Mouse (Mus musculus) testis, adult 2 months (tissue): ENCODE results near the gene Ap3m1.

Source experiments
- CTCF ChIP-seq: fragments of 200-500 bp; IDR thresholded peaks from 2 replicates; pipeline ENCODE4 v1.5.1; 2012; ENCODE audit warnings: low read depth, mild to moderate bottlenecking, inconsistent platforms, low read length, moderate library complexity; ENCODE audit not compliant: control insufficient read depth, insufficient read depth, insufficient replicate concordance
- POLR2A ChIP-seq: fragments of 200-500 bp; IDR thresholded peaks from 2 replicates; pipeline ENCODE4 v1.6.1; 2012; ENCODE audit warnings: low read depth, mild to moderate bottlenecking, inconsistent platforms, low read length, moderate library complexity; ENCODE audit not compliant: control insufficient read depth

GRCm38 (mm10) chr14:21074398-21075320, 22.4 kb upstream of the Ap3m1 start:
- TF ChIP-seq CTCF (no peak), POLR2A (no peak)
